Mouse (Mus musculus) hindbrain, embryonic 12.5 days (tissue): ENCODE results near the gene Rbmxl1. TPM values are rescaled to one million over a fixed set of nuclear protein-coding genes. Genes with fewer than 3 reads are reported as not detected.

Source experiments
- ATAC-seq: fragments of 200-750 bp; cut with Nextera tagmentation; 2 replicates; pipeline ENCODE4 v1.8.0; 2017; ENCODE audit warnings: moderate TSS enrichment; ENCODE audit not compliant: low FRiP score
- H3K27ac ChIP-seq: fragments of 300-500 bp; sonication (generic); 2 replicates; pipeline ENCODE4 v1.5.1; 2016; ENCODE audit warnings: mild to moderate bottlenecking
- H3K27me3 ChIP-seq: fragments of 300-500 bp; sonication (generic); 2 replicates; pipeline ENCODE4 v1.6.1; 2016; ENCODE audit warnings: mild to moderate bottlenecking
- H3K36me3 ChIP-seq: fragments of 300-500 bp; sonication (generic); 2 replicates; pipeline ENCODE4 v1.6.1; 2016; ENCODE audit warnings: mild to moderate bottlenecking
- H3K4me1 ChIP-seq: fragments of 300-500 bp; sonication (generic); 2 replicates; pipeline ENCODE4 v1.6.1; 2016
- H3K4me2 ChIP-seq: fragments of 300-500 bp; sonication (generic); replicated peaks from 2 replicates; pipeline ENCODE4 v1.6.1; 2016; ENCODE audit warnings: mild to moderate bottlenecking
- H3K4me3 ChIP-seq: fragments of 300-500 bp; sonication (generic); 2 replicates; pipeline ENCODE4 v1.5.1; 2016; ENCODE audit warnings: mild to moderate bottlenecking
- H3K9ac ChIP-seq: fragments of 300-500 bp; sonication (generic); 2 replicates; pipeline ENCODE4 v1.6.1; 2016; ENCODE audit warnings: mild to moderate bottlenecking, moderate library complexity
- H3K9me3 ChIP-seq: fragments of 300-500 bp; sonication (generic); replicated peaks from 2 replicates; pipeline ENCODE4 v1.6.1; 2016; ENCODE audit warnings: mild to moderate bottlenecking
- WGBS: fragments of 180-500 bp; shearing (Covaris S2); methylation state at CpG from one replicate; pipeline ENCODE4 v1.1.7; 2016; 5-methylcytosine and 5-hydroxymethylcytosine counted together
- polyA plus RNA-seq: library from polyadenylated mRNA; unstranded; fragments of >200 nt; fragmentation: Nextera tagmentation; extraction: Ambion mirVana; gene quantifications from 2 replicates; pipeline ENCODE4 v1.2.1, GENCODE M21; 2016

Gene Rbmxl1
- polyA plus RNA-seq, 1 experiment from 2014 or later: 272 TPM

GRCm38 (mm10) chr8:78467889-78468288, 40.8 kb downstream of the Rbmxl1 start:
- Histone ChIP-seq H3K4me2 (no peak overlapping the region), H3K36me3 (no peaks in the 10 kb centered on the region), H3K4me3 (no peak overlapping the region), H3K27ac (no peak overlapping the region), H3K4me1 (no peaks in the 10 kb centered on the region), H3K9ac (no peak overlapping the region), H3K27me3 (no peaks in the 10 kb centered on the region), H3K9me3 (no peaks in the 10 kb centered on the region; the same call in 1 of the 2 replicates)
- no peak for ATAC-seq
- WGBS: 91% methylated on average over 2 of the region's 2 CpGs

DNA sequence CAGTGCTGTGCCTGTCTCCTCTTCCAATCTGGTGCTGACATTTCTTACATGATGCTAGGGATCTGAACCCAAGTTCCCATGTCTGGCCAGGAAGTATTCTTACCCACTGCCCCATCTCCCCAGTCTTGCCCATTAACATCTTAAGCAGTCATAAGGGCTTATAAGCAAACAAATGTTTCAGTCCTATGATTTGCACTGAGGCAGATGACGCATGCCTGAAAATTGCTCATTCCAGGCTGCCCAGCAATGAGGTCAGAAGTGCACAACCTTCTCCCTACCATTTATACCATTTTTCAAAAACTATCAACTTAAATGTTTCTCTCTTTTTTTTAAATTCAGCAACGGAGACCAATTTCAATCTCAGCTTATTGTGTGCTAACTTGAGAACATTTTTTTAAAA, 44.8 kb downstream of the Rbmxl1 start:
- Histone ChIP-seq H3K27me3 (no peaks in the 10 kb centered on the region), H3K4me2 (no peak overlapping the region), H3K4me3 (no peak overlapping the region), H3K36me3 (no peaks in the 10 kb centered on the region), H3K9ac (no peak overlapping the region), H3K4me1 (no peaks in the 10 kb centered on the region), H3K9me3 (no peaks in the 10 kb centered on the region; the same call in 1 of the 2 replicates), H3K27ac (no peak overlapping the region)
- ATAC-seq: no peak
- 82% methylated on average over 2 of the region's 2 CpGs for WGBS

GRCm38 (mm10) chr8:78456441-78456840, 52.3 kb downstream of the Rbmxl1 start:
- H3K4me1 ChIP-seq: no peaks in the 10 kb centered on the region
- H3K27ac ChIP-seq: no peak overlapping the region
- 91% methylated on average over 3 of the region's 3 CpGs for WGBS
- H3K9ac ChIP-seq: no peak overlapping the region
- H3K36me3 ChIP-seq: no peaks in the 10 kb centered on the region
- no peaks in the 10 kb centered on the region for H3K9me3 ChIP-seq
- H3K4me2 ChIP-seq: no peak overlapping the region
- H3K27me3 ChIP-seq: no peaks in the 10 kb centered on the region
- no peak for ATAC-seq
- no peak overlapping the region for H3K4me3 ChIP-seq

Other genes with a start within 250 kb of the Rbmxl1 start
- gene Pou4f2, start 72.3 kb downstream of the Rbmxl1 start, polyA plus RNA-seq: 2.6 and 5.0 TPM in 2 replicates
- gene Slc10a7, start 448 bp upstream of the Rbmxl1 start, polyA plus RNA-seq: 14.3 and 15.5 TPM in 2 replicates